Mouse (Mus musculus) c-Kit-positive CD71-positive TER-119-negative erythroid progenitor cells, embryonic 14.5 days (primary cell): Measurements from ENCODE around the gene Ggt1.
A peak's percentile ranks its signal among the peaks of the same experiment; 100 is the strongest.
"Not testable (repeated sequence)": the region's sequence is repeated elsewhere in the genome, so short reads cannot be mapped to it uniquely, and the experiment has no call there.

Experiments
- DNase-seq: peaks from one replicate; pipeline ENCODE4 v3.0.0-alpha.2; 2013; ENCODE audit warnings: low read depth

Ggt1 gene

DNA sequence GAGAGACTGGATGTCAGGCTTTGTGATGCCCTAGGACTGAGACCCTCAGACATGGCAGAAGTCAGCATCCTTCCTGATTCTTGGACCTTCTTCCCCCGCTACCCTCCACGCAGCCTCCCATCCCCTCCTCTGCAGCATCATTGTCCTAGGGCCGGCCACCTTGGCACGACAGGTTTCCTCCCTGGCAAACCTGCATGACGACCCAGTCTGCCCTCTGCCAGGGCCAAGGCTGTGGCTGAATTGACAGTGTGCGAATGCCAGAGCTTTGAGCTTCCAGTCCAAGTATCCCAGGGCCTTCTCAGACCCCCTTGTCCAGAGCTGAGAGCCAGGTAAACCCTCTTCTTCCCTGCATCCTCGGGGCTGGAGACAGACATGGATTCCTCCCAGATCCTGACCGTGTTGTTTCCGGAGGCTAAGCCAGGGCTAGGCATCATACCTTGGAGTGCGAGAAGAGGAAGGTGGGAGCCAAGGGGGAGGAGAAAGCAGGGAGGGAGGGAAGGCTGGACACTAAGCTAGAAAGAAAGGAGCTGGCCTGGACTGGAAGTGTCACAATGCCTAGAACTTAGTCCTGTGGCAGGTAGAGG is at the start of gene Ggt1:
Ggt1 (plus strand) TSS at position 534 of the 584 bp plus-strand sequence.
- no peak for DNase-seq

DNA sequence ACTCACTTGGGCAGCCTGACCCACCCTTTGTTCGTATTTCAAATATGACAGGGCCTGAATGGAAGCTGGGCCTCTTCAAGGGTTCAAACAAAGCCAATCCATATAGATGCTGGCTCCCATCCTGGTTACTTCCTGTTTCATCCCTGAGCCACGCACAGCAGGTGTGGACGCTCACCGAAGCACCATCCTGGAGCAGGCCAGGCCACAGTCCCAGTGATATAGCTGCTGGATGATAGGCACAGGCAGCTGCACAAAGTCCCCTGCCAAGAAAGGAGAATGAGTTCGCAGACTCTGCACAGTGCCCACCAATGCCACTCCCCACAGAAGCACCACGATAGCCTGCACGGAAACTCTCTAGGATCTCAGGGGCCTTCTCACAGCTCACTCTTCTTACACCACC is 49.5 kb upstream of the Ggt1 start:
- DNase-seq: no peak

DNA sequence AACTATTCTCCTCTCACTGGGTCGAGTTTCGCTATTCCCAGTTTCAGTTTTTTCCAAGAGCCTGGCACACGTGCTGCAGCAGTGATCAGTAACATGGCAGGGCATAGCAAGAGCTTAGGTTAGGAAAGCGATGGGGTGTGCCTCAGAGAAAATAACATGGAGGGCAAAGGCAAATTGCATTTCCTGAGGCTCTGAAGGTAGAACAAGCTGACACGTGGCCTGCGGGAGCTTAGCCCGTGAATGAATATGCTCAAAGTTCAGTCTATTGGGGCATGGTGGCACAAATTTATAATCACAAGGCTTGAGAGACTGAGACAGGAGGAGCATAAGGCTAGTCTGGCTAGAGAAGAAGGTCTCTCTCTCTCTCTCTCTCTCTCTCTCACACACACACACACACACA is 48.6 kb upstream of the Ggt1 start:
- no peak for DNase-seq

DNA sequence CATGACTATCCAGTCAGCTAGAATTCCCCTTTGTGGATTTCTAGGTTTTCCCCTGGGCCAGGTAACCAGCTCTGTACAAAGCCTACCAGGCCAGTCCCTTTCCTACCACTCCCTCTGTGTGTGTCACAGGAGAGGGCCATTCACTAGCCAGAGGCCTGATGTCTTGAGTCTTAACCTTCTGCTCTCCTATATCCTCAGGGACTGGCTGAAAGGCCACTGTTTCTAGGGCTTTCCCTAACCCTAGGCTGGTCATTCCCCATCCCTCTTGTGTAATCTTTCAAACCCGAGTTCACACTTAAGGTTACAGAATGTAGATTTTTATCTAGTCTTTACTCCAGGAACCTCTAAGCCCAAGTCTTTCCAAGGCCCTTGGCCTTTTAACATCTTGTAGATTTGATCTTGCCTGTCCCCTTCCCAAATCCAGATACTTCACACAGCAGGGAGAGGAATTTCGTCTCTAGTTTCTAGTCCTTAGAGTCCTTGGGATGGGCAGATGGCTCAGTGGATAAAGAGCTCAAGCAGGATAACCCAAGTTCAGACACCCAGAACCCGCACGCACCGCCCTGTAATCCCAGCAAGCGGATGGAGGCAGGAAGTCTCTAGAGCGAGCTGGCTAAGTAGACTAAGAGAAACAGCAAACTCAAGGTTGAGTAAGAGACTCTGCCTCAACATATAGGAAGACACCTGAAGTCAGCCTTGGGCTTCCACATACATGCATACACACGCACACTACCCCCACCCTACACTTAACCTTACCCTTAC is 47.9 kb upstream of the Ggt1 start:
- no peak for DNase-seq

DNA sequence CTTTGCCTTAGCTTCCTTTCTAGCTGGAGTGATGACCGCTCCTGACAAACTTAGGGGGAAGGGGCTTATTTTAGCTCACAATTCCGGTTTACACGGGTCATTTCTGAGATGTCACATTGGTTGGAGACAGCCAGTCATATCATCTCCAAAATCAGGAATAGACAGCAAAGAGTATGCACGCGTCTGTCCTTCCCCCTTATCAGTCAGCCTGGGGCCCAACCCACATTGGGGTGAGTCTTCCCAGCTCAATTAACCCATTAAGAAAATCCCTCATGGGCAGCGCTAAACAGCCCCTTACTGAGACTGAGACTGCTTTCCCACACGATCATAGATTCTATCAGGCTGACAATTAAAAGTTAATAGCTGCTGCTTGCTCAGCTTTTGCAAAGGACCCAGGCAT is 47.0 kb upstream of the Ggt1 start:
- DNase-seq: peak; percentile 55

DNA sequence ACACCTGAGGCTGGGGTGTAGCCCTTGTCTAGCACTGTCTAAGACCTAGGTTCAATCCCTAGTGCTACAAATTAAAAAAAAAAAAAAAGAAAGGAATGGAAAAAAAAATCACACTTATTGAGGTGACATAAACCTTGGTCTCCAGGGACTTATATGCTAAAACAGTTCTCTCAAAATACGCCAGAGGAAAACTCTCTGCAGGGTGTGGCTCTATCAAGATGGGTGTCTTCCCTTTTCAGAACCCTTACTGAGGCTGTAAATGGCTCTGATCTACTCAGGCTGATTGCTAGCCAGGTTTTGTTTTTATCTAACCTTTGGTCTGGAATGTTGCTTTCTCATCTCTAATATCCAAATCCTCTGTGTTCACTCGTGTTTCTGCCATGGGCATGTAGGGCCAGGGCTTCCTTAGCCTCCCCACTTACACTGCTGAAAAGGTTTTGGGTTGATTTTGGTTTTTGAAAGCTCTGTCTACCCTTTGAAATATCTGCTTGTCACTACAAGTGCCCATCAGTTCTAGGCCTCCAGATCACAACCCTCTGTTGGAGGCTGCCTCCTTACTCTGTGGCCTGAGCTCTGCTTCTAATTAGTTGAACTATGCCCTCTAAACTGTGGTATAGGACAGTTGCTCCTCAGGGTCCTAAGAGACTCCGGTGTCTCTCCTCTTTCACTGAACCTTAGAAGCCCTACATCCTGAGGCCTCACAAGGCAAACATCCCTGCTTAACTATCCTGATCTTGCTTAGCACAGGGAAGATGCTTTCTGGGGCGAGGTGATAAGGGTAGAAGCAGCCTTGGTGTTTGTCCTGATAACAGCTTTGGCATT is 46.0 kb upstream of the Ggt1 start:
- peak; percentile 78 for DNase-seq

DNA sequence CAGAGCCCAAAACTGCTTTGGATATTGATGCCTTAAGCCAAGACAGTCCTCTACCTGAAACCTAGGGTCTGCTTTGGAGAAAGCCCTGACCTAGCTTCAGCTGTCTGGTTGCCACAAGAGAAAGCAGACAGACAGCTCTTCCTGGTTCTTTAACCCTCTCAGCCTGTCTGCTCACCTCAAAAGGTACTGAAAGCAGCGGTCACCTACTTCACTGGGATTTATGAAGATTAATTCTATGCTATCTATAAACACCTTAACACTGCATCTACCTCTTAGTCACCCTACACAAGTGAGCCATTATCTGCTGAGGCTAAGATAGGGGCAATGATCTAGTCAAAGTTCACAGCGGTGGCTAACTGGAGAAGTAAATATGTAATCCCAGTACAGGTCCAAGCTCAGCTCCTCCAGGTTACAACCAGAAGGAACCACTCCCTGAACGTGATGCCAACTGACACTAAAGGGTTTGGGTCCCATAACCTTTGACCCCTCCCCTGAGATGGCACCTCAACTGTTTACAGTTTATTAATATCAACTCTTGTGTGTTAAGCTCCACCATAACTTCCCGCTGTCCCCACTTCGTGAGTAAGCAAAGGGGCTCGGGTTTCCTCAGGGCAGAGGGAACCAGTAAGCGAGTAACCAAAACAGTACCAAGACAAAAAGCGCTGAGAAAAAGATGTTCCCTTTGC is 45.2 kb upstream of the Ggt1 start:
- peak; percentile 27 for DNase-seq

DNA sequence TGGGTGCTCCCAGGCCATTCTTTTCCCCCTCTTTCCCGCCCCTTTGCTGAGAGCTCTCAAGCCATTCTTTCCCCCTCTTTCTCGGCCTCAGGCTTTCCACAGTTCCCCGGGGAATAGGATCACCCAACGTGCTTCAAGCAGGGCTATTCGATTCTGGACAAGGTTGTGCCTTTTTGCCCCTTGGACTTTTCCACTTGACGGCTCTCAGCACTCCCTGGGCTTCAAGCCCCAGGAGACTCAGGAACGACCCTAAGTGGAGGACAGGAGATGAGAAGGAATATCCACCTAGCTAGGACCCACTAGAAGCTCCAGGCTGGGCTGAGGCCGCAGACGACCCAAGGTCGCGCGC is 44.7 kb upstream of the Ggt1 start:
- DNase-seq: peak; percentile 19

DNA sequence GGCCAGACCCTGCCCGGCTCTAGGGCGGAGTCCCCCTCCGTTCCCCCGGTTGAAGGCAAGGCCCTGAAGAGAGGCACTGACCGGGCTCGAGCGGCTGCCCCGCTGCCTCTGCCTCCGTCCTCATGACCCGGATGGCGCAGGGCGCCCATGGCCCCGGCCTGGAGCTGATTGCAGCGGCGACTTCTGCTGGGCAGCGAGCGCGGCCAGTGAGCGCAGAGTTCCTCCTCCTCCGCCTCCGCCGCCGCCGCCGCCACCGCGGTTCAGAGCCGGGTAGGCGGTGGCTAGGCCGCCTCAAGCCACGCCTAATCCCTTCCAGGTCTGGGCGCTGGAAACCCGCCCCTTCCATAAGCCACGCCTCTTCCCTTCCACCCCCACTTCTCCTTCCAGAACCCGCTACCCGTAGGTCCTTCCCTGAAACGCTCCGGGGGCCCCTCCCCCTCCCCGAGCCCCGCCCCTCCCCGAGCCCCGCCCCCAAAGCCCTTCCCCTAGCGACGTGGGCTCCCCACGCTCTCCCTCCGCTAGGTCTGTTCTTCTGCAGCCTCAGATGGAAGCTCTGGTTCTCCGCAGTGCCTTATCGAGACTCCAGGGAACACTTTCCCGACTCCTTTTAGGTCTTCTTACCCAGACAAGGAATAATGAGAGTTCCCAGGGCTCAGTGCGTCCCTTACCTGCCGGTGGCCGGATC is 44.2 kb upstream of the Ggt1 start, which contains the start of gene Snrpd3:
Snrpd3 (plus strand) TSS at position 479 of the 685 bp plus-strand sequence.
- DNase-seq: peak; percentile 97

DNA sequence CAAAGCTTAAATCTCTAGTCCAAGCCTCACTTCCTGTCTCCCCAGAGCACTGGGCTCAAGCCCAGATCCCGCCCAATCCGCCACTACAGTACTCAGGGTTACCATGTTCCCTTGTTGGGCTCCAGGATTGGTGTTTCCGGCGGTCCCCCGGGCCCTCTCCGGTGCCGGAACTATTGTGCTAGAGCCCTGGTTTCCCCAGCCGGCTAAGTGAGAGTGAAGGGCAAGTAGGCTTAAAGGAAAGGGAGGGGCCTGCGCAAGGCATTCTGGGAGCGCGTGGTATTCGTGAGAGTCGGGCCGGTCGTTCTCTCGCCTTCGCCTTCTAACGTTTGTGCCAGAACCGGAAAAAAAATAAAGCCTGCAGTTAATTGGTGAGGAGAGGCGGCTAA is 43.7 kb upstream of the Ggt1 start, which contains the start of gene Gucd1:
Gucd1 (minus strand) TSS at position 215 of the 386 bp plus-strand sequence.
- DNase-seq: peak; percentile 96

DNA sequence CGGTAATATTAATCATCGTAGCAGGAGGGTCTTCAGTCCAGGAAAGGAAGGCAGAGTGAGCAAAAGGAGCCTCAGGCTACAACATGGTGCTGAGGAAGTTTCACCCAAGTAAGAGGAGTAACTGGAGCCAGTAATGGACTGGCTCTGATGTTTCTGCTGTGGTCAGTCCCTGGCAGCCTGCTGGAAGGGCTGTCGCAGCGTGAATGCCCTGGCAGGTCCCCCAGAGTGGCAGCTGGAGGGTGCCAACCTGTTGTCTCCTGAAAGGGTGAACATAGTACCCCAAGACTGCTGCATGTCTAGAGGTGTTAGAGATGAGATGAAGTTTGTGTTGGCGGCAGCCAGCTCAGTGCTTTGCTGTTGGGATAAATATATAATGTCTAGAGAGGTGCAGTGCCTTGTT is 40.8 kb upstream of the Ggt1 start:
- DNase-seq: no peak

DNA sequence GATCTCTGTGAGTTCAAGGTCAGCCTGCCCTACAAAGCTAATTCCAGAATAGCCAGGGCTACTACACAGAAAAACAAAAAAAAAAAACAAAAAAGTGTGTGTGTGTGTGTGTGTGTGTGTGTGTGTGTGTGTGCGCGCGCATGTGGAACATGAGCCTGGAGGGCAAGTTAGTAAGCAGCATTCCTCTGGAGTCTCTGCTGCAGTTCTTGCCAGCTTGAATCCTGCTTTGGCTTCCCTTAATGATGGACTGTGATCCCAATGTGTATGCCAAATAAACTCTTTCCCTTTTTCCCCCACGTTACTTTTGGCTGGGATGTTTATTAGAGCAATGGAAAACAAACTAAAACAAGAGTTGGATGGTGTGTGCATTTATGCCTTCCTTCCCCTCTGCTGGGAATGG is 39.8 kb upstream of the Ggt1 start:
- no peak for DNase-seq

DNA sequence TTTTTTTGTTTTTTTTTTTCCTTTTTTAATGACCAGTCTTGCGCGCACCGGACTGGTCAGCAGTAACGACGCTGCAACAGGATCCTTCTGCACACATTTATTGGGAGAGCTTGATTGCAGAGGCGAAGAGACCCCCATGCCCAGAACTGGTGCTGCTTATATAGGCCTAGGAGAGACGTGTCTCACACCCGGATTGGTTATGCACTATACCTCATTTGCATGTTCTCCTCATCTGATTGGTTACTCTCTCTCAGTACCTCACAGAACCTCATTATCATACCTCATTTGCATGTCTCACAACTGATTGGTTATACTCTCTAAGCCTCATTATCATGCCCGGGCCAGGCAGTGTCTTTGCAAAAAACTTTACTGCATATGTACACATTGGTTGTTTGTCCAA is 36.0 kb upstream of the Ggt1 start:
- DNase-seq: not testable (repeated sequence)

DNA sequence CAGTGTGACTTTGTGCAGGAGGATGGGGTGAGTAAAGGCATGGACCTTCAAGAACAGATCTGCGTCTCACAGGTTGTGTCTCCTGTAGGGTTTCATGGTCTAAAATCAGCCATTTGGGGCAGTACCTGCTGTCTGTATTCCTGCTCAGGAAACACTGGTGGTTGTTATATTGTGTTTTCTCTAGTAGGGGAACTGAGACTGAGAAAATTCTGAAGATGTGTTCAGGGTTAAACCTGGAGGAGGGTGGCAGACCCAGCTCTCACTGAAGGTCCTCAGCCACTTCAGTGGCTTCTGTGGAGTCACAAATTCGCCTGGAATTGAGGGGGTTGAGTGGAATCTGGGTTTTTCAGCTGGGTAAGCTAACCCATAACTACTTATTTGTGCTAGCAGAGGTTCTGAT is 31.1 kb upstream of the Ggt1 start:
- no peak for DNase-seq

DNA sequence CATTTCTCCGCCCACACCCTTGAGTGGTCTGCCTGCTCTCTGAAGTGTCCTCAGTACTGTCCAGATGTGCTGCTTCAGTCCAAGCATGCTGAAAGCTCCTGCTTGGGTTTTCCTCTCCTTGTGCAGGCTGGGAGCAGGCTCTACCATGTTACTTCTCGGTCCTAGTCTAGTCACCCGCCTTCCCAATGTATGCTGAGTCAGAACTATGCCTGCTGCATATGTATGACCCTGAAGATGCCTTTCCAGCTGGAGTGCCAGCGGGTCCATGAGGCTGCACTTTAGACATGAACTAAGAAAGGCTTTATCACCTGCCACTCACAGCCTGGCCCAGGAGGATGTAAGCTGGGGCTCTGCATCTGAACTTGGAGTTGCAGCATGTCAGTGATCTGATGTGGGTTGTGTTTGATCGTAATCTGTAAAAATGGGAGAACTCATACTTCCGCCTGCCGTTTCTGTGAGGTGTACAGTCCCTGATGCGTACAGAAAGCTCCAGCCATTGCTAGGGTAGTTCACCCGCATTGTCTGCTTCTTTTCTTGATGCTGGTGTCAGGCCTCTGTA is 29.8 kb upstream of the Ggt1 start:
- DNase-seq: no peak

DNA sequence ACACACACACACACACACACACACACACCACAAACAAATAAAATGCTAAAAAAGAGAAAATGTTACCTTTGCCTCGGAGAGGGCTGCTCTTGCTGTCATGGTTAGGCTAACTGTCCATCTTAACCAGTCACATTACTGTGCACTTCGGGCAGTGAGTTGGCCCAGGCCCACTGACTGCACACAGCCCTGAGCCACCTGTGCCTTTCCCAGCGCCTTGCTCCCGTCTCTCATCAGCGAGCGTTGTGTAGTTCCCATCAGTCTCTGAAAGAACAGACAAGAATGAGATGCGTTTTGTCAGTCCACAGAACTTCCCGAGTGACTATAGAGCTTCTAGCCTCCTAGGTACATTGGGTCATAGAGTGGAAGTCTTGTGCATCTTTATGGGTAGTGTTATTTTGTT is 27.2 kb upstream of the Ggt1 start:
- no peak for DNase-seq

DNA sequence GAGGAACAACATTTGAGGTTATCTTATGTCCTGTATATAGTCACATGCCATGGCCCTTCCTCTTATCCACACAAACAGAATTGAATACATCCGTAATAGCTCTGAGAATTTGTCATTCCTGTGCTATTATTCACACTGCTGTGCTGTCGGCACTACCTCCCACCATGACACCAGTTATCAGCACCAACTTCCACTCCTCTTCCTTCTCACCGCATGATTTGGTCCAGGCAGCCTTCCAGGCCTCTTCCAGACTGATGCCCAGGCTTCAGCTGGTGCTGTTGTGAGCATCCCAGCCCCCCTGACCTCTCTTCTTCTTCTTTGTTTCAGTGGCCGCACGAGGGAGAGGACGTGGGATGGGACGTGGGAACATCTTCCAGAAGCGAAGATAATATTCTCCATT is 26.5 kb upstream of the Ggt1 start:
- no peak for DNase-seq

DNA sequence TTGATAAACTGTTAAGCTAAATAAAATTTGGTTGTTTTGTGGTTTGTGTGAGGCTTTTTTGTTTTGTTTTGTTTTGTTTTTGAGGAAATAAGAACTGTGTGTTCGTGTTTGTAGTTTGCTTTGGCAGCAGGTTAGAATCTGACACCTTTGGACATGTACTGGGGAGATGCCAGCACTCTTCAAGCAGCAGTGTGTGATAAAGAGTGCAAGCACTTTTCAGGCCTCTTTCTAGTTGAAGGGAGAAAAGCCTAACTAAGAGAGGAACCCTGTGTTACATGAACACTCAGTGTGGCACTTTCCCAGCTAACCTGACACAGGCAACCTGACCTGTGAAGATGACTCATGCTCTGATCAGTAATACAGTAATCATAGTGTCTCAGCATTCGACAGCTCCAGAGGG is 26.0 kb upstream of the Ggt1 start:
- no peak for DNase-seq

DNA sequence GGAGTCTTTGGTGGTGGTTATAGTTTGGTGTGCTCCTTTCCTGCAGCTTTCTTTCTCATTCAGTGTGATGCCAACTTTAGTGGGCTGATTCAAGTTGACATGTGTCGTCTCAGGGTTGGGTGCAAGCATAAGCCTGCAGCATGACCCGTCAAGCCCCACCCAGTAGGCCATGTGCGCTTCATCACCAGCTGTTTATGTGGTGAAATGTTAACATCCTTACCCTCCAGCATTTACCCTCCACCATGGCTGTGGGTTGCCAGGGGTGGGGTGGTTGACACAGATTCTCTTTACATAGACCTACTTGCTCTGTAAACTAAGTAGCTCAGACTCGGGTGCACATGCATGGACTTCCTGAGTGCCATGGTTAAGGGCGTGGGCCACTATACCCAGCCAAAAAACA is 25.3 kb upstream of the Ggt1 start:
- DNase-seq: no peak

DNA sequence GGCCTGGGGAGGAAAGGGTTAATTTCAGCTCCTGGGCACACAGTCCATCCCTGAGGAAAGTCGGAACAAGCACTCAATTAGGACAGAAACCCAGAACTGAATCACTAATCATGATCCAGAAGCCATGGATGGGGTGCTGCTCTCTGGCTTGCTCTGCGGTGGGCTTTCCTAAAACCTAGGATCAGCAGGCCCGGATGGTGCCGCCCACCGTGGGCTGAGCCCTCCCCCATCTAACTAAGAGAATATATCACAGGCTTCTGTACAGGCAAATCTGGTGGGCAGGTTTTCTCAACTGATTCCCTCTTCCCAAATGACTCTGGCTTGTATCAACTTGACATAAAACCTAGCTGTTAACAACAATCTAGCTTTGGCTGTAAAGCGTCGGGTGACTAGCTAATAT is 13.5 kb upstream of the Ggt1 start:
- no peak for DNase-seq

DNA sequence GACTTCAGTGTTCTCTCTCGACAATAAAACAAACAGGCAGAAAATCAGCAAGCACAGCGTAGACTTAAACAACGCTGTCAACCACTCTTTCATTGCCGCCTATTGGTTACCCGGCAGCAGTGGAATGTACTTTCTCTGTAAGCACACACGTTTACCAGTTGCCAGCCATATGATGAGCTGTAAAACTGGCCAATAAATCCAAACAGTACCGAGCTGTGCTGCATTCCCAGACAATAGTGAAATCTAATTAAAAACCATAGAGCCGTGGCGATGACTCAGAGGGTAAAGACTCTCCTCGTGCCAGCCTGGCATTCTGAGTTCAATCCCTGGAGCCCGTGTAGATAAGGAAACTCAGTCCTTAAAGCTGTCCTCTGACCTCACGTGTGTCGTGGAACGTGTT is 12.9 kb upstream of the Ggt1 start:
- DNase-seq: no peak

DNA sequence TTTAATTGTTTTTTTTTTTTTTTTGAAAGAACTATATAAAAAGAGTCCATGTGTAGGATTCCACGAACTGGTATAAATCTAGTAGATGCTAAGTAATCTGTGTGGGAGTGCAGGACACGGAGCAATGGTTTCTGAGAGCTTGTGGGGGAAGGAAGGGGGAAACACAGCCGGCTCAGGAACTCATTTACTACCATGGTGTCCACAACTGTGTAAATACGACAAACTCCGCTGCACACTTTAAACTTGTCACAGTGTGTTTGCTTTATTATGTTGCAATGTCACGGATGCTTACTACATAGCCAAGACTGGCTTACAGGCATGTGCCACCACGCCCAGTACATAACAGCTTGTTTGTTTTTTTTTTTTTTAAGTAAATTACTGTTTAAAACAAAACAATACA is 11.5 kb upstream of the Ggt1 start:
- DNase-seq: no peak
